Mouse (Mus musculus) neural tube, embryonic 11.5 days (tissue): Measurements from ENCODE around the gene 1700001K19Rik. TPM values are rescaled to one million over a fixed set of nuclear protein-coding genes. Genes with fewer than 3 reads are reported as not detected.

Source experiments
- ATAC-seq: fragments of 200-750 bp; cut with Nextera tagmentation; 2 replicates; pipeline ENCODE4 v1.8.0; 2017; ENCODE audit warnings: moderate number of reproducible peaks, mild to moderate bottlenecking, moderate TSS enrichment, moderate library complexity; ENCODE audit not compliant: insufficient read depth, low FRiP score, low TSS enrichment
- DNase-seq: peaks from one replicate; pipeline ENCODE4 v3.0.0-alpha.2; 2015; ENCODE audit warnings: low spot score
- H3K27ac ChIP-seq: fragments of 300-500 bp; sonication (generic); 2 replicates; pipeline ENCODE4 v1.5.1; 2014; ENCODE audit warnings: low read depth, mild to moderate bottlenecking, low read length
- H3K27me3 ChIP-seq: fragments of 300-500 bp; sonication (generic); 2 replicates; pipeline ENCODE4 v1.6.1; 2014; ENCODE audit warnings: mild to moderate bottlenecking, low read length, mixed read lengths; ENCODE audit not compliant: control insufficient read depth, insufficient read depth
- H3K36me3 ChIP-seq: fragments of 300-500 bp; sonication (generic); 2 replicates; pipeline ENCODE4 v1.6.1; 2014; ENCODE audit warnings: mild to moderate bottlenecking, low read length, moderate library complexity, mixed read lengths; ENCODE audit not compliant: control insufficient read depth, insufficient read depth
- H3K4me1 ChIP-seq: fragments of 300-500 bp; sonication (generic); 2 replicates; pipeline ENCODE4 v1.6.1; 2014; ENCODE audit warnings: low read length, mixed read lengths; ENCODE audit not compliant: control insufficient read depth, insufficient read depth
- H3K4me2 ChIP-seq: fragments of 300-500 bp; sonication (generic); 2 replicates; pipeline ENCODE4 v1.6.1; 2014; ENCODE audit warnings: low read depth, mild to moderate bottlenecking, moderate library complexity
- H3K4me3 ChIP-seq: fragments of 300-500 bp; sonication (generic); 2 replicates; pipeline ENCODE4 v1.5.1; 2014; ENCODE audit warnings: low read depth, low read length
- H3K9ac ChIP-seq: fragments of 300-500 bp; sonication (generic); 2 replicates; pipeline ENCODE4 v1.6.1; 2014; ENCODE audit warnings: mild to moderate bottlenecking, low read length
- H3K9me3 ChIP-seq: fragments of 300-500 bp; sonication (generic); 2 replicates; pipeline ENCODE4 v1.6.1; 2016; ENCODE audit warnings: low read length; ENCODE audit not compliant: control insufficient read depth
- WGBS: fragments of 180-500 bp; shearing (Covaris S2); extraction: QIAGEN DNeasy Blood & Tissue Kit; methylation state at CpG from one replicate; pipeline ENCODE4 v1.1.7; 2014; 5-methylcytosine and 5-hydroxymethylcytosine counted together
- polyA plus RNA-seq: library from polyadenylated mRNA; unstranded; fragments of >200 nt; fragmentation: Nextera tagmentation; extraction: Ambion mirVana; gene quantifications from 2 replicates; pipeline ENCODE4 v1.2.1, GENCODE M21; 2014

1700001K19Rik gene
- not detected in 2 replicates for polyA plus RNA-seq

- H3K36me3 ChIP-seq, result peaks cover 3% of the 10 kb centered on the region
- no peak within 1 kb of the TSS for H3K9ac ChIP-seq
- 79% methylated on average over 9 of the region's 9 CpGs for WGBS
- H3K27me3 ChIP-seq, result no peaks in the 10 kb centered on the region
- no peak for DNase-seq
- no peaks in the 10 kb centered on the region for H3K4me1 ChIP-seq
- no peak within 1 kb of the TSS for H3K4me3 ChIP-seq
- H3K27ac ChIP-seq, result no peak within 1 kb of the TSS
- H3K4me2 ChIP-seq, result no peak within 1 kb of the TSS
- no peak for ATAC-seq
- no peaks in the 10 kb centered on the region for H3K9me3 ChIP-seq
Measured at GRCm38 (mm10) chr12:110682561-110683299, at the start of gene 1700001K19Rik. TSS of gene 1700001K19Rik (minus strand) at chr12:110682619.

- Histone ChIP-seq H3K27ac (no peak overlapping the region), H3K9ac (no peak overlapping the region), H3K36me3 (no peaks in the 10 kb centered on the region), H3K27me3 (no peaks in the 10 kb centered on the region), H3K4me1 (no peaks in the 10 kb centered on the region), H3K9me3 (no peaks in the 10 kb centered on the region), H3K4me3 (no peak overlapping the region), H3K4me2 (no peak overlapping the region)
- ATAC-seq, result no peak
- WGBS, result 66% methylated on average over 1 of the region's 1 CpGs
- no peak for DNase-seq
Measured at GRCm38 (mm10) chr12:110726428-110726827, 44.0 kb upstream of the 1700001K19Rik start.

- no peaks in the 10 kb centered on the region for H3K4me1 ChIP-seq
- 89% methylated on average over 5 of the region's 5 CpGs for WGBS
- DNase-seq (no peak), ATAC-seq (no peak)
- H3K9me3 ChIP-seq, result no peaks in the 10 kb centered on the region
- no peaks in the 10 kb centered on the region for H3K27me3 ChIP-seq
- no peak overlapping the region for H3K27ac ChIP-seq
- H3K4me3 ChIP-seq, result no peak overlapping the region
- no peak overlapping the region for H3K4me2 ChIP-seq
- H3K9ac ChIP-seq, result no peak overlapping the region
- H3K36me3 ChIP-seq, result no peaks in the 10 kb centered on the region
Measured at GRCm38 (mm10) chr12:110725489-110725888, 43.1 kb upstream of the 1700001K19Rik start.

GRCm38 (mm10) chr12:110725051-110725450 is 42.6 kb upstream of the 1700001K19Rik start:
- WGBS, result 92% methylated on average over 5 of the region's 5 CpGs
- H3K36me3 ChIP-seq, result no peaks in the 10 kb centered on the region
- DNase-seq (no peak), ATAC-seq (no peak)
- H3K4me1 ChIP-seq, result no peaks in the 10 kb centered on the region
- no peak overlapping the region for H3K9ac ChIP-seq
- H3K4me3 ChIP-seq, result no peak overlapping the region
- H3K4me2 ChIP-seq, result no peak overlapping the region
- no peaks in the 10 kb centered on the region for H3K9me3 ChIP-seq
- no peaks in the 10 kb centered on the region for H3K27me3 ChIP-seq
- no peak overlapping the region for H3K27ac ChIP-seq

GRCm38 (mm10) chr12:110716004-110716403 is 33.6 kb upstream of the 1700001K19Rik start:
- Histone ChIP-seq H3K4me2 (no peak overlapping the region), H3K36me3 (no peaks in the 10 kb centered on the region), H3K9me3 (0 out of 2 replicates have a peak, but pooled peaks cover 3% of the 10 kb centered on the region), H3K4me3 (no peak overlapping the region), H3K9ac (no peak overlapping the region), H3K27ac (no peak overlapping the region), H3K27me3 (no peaks in the 10 kb centered on the region), H3K4me1 (no peaks in the 10 kb centered on the region)
- ATAC-seq, result no peak
- 40% methylated on average over 5 of the region's 5 CpGs for WGBS
- no peak for DNase-seq

GRCm38 (mm10) chr12:110714215-110714614 is 31.8 kb upstream of the 1700001K19Rik start:
- WGBS, result 94% methylated on average over 6 of the region's 6 CpGs
- H3K4me2 ChIP-seq, result no peak overlapping the region
- H3K9ac ChIP-seq, result no peak overlapping the region
- H3K4me3 ChIP-seq, result no peak overlapping the region
- H3K27ac ChIP-seq, result no peak overlapping the region
- ATAC-seq (no peak), DNase-seq (no peak)
- no peaks in the 10 kb centered on the region for H3K27me3 ChIP-seq
- 0 out of 2 replicates have a peak, but pooled peaks cover 3% of the 10 kb centered on the region for H3K9me3 ChIP-seq
- H3K4me1 ChIP-seq, result no peaks in the 10 kb centered on the region
- H3K36me3 ChIP-seq, result no peaks in the 10 kb centered on the region

- no peaks in the 10 kb centered on the region for H3K4me1 ChIP-seq
- no peak overlapping the region for H3K4me3 ChIP-seq
- H3K9me3 ChIP-seq, result 0 out of 2 replicates have a peak, but pooled peaks cover 3% of the 10 kb centered on the region
- ATAC-seq, result no peak
- no peak overlapping the region for H3K9ac ChIP-seq
- WGBS, result 96% methylated on average over 6 of the region's 6 CpGs
- no peaks in the 10 kb centered on the region for H3K36me3 ChIP-seq
- no peak overlapping the region for H3K27ac ChIP-seq
- no peak for DNase-seq
- H3K27me3 ChIP-seq, result no peaks in the 10 kb centered on the region
- no peak overlapping the region for H3K4me2 ChIP-seq
Measured at GRCm38 (mm10) chr12:110713784-110714183, 31.4 kb upstream of the 1700001K19Rik start.

GRCm38 (mm10) chr12:110711270-110711669 is 28.9 kb upstream of the 1700001K19Rik start:
- Histone ChIP-seq H3K4me2 (no peak overlapping the region), H3K4me3 (no peak overlapping the region), H3K4me1 (no peaks in the 10 kb centered on the region), H3K9ac (no peak overlapping the region), H3K9me3 (0 out of 2 replicates have a peak, but pooled peaks cover 3% of the 10 kb centered on the region), H3K36me3 (no peaks in the 10 kb centered on the region), H3K27me3 (no peaks in the 10 kb centered on the region), H3K27ac (no peak overlapping the region)
- DNase-seq (no peak), ATAC-seq (no peak)
- WGBS, result 74% methylated on average over 5 of the region's 5 CpGs

- WGBS, result 88% methylated on average over 7 of the region's 7 CpGs
- Histone ChIP-seq H3K4me3 (no peak overlapping the region), H3K9me3 (no peaks in the 10 kb centered on the region), H3K27me3 (no peaks in the 10 kb centered on the region), H3K27ac (no peak overlapping the region), H3K36me3 (no peaks in the 10 kb centered on the region), H3K9ac (no peak overlapping the region), H3K4me2 (no peak overlapping the region), H3K4me1 (no peaks in the 10 kb centered on the region)
- ATAC-seq (no peak), DNase-seq (no peak)
Measured at GRCm38 (mm10) chr12:110707451-110707850, 25.0 kb upstream of the 1700001K19Rik start.
